Mouse (Mus musculus): ENCODE results near the gene Lrrc18. TPM values are rescaled to one million over a fixed set of nuclear protein-coding genes. Genes with fewer than 3 reads are reported as not detected.
A peak's percentile ranks its signal among the peaks of the same experiment; 100 is the strongest.

Gene Lrrc18
- polyA plus RNA-seq (2015; fragmentation: Nextera tagmentation; extraction: Ambion mirVana): 0.37 and 0.41 TPM in 2 replicates

DNA sequence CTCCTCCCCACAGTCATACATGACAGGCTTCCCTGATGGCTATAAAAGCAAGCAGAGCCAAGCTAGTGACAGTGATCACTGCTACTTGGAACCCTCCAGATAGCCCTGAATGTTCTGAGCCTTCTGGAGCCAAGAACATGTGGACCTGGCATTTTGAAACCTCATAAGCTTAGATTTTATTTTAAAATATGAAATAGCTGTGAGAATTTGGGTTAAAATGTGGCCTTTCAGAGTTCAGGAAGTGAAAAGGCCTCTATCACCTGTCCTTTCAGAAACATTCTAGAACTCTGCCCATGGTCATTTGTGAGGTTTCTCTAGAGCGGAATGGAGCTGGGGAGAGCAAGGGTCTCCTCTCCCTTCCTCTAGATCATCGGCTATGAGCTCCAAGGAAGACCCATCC, at the start of gene Lrrc18:
TSS of gene Lrrc18 (plus strand) at position 301 of the 400 bp plus-strand sequence.
- H3K4me2 ChIP-seq (replicated peaks): no peak within 1 kb of the TSS
- no peak within 1 kb of the TSS for H3K4me3 ChIP-seq
- H3K36me3 ChIP-seq: no peaks in the 10 kb centered on the region
- WGBS: 90% methylated on average over 2 of the region's 2 CpGs
- peaks cover 13% of the 10 kb centered on the region for H3K4me1 ChIP-seq
- no peak within 1 kb of the TSS for H3K27ac ChIP-seq
- no peaks in the 10 kb centered on the region for H3K9me3 ChIP-seq
- H3K27me3 ChIP-seq: 0 out of 2 replicates have a peak, but pooled peaks cover 8% of the 10 kb centered on the region
- ATAC-seq (ENCODE audit: low FRiP score, low read depth): no peak
- H3K9ac ChIP-seq: no peak within 1 kb of the TSS

DNA sequence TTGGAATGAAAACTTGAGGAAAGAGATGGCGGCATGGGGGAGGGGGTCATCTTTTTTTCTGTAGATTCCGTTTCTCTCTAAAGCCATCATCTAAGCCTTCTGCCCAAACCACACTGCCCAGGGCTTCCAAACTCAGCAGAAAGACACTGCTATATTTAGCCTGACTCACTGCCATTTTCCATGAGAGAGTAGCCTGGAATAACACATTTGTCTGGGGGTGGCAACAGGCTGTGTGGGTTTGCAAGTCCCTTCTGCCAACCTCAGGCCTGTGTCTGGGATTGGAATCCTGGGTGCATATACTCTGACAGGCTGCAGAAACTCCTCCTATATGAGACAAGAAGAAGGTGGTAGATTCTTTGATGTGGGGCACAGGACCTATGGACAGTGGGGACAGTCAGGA, 43.7 kb upstream of the Lrrc18 start:
- H3K9me3 ChIP-seq: no peaks in the 10 kb centered on the region
- ATAC-seq (ENCODE audit: low FRiP score, low read depth): no peak
- no peak overlapping the region for H3K9ac ChIP-seq
- H3K4me1 ChIP-seq: peaks cover 14% of the 10 kb centered on the region
- no peak overlapping the region for H3K4me2 ChIP-seq (replicated peaks)
- H3K27ac ChIP-seq: no peak overlapping the region
- 90% methylated on average over 2 of the region's 2 CpGs for WGBS
- H3K36me3 ChIP-seq: no peaks in the 10 kb centered on the region
- 0 out of 2 replicates have a peak, but pooled peaks cover 9% of the 10 kb centered on the region for H3K27me3 ChIP-seq
- no peak overlapping the region for H3K4me3 ChIP-seq

DNA sequence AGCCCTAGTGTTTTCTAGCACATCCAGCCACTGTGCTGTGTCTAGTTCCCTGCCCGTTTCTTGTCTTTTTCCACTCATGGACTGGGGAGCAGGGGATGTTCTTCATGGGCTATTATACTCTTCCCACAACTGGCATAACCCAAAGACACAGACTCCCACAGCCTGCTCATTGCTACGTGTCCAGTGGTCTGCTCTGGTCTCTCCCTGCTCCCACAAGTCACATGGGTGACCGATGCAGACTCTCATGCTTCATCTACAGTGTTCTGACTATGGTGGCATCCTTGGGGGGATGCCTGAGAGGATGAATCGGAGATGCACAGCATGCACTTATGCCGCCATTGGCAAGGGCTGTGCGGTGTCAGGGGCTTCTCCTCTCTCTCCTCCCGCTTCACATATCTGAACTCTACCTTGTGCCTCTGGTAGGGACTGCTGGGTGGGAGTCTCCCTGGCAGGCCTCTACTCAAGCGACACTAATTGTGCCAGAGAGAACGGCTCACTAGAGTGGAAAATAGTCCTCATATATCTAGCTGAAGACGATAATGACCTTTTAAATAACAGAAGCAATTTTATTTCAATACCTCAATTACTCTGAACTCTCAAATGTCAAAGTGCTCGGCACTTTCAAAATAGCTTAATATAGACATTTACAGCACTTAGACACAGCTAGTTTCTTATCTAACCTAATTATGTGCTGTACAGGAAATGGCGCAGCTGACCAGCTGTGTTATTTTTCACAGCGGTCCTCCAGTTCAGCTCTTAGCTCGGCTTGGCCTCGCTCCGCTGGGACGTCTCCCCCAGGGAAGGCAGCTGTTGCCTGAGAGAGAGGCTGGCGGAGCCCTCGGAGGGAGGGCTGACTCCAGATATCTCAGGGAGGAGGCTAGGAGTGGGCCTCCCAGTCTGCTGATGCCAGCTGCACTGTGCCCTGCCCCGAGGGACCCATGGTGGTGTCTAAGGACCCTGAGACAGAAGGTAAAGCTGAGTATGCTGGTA, 40.6 kb upstream of the Lrrc18 start:
- H3K4me3 ChIP-seq: no peak overlapping the region
- WGBS: 41% methylated on average over 20 of the region's 20 CpGs
- H3K36me3 ChIP-seq: no peaks in the 10 kb centered on the region
- no peak overlapping the region for H3K9ac ChIP-seq
- H3K9me3 ChIP-seq: no peaks in the 10 kb centered on the region
- H3K27me3 ChIP-seq: 0 out of 2 replicates have a peak, but pooled peaks cover 2% of the 10 kb centered on the region
- peaks cover 14% of the 10 kb centered on the region for H3K4me1 ChIP-seq
- H3K27ac ChIP-seq: no peak overlapping the region
- ATAC-seq (ENCODE audit: low FRiP score, low read depth): peak; percentile 64
- peak overlapping the region; percentile 34 for H3K4me2 ChIP-seq (replicated peaks)

- no peak for ATAC-seq (ENCODE audit: low FRiP score, low read depth)
Measured at GRCm38 (mm10) chr14:32956486-32956885, 34.7 kb upstream of the Lrrc18 start.

DNA sequence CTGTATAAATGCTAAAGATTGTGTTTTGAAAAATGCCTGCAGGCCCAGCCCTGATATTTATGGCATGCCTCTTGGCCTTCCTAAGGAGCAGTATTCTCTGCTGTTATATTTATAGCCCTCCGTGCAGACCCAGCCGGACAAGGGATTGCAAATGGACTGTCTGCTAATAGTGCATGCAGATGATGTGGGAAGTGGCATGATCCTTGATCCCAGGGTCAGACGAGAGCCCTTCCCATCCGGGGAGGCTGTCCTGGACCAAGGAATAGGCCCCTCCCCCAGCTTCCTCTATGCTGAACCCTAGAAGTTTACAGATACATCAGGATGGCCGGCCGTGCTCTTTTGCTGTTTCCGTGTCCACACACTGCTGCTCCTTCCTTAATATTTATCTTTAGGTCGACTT, 32.5 kb upstream of the Lrrc18 start:
- H3K27ac ChIP-seq: no peak overlapping the region
- ATAC-seq (ENCODE audit: low FRiP score, low read depth): no peak
- H3K9ac ChIP-seq: no peak overlapping the region
- 0 out of 2 replicates have a peak, but pooled peaks cover 3% of the 10 kb centered on the region for H3K27me3 ChIP-seq
- no peak overlapping the region for H3K4me2 ChIP-seq (replicated peaks)
- no peaks in the 10 kb centered on the region for H3K9me3 ChIP-seq
- H3K4me3 ChIP-seq: no peak overlapping the region
- H3K36me3 ChIP-seq: no peaks in the 10 kb centered on the region
- H3K4me1 ChIP-seq: no peaks in the 10 kb centered on the region; the same call in 1 of the 2 replicates
- 49% methylated on average over 8 of the region's 8 CpGs for WGBS

More at GRCm38 (mm10) chr14:32956486-32956885, 34.7 kb upstream of the Lrrc18 start:
- 78% methylated on average over 8 of the region's 8 CpGs for WGBS
- Histone ChIP-seq H3K9ac (no peak overlapping the region), H3K4me3 (no peak overlapping the region), H3K4me2 (replicated peaks) (no peak overlapping the region), H3K9me3 (no peaks in the 10 kb centered on the region), H3K36me3 (no peaks in the 10 kb centered on the region), H3K4me1 (peaks cover 2% of the 10 kb centered on the region), H3K27me3 (no peaks in the 10 kb centered on the region), H3K27ac (no peak overlapping the region)

DNA sequence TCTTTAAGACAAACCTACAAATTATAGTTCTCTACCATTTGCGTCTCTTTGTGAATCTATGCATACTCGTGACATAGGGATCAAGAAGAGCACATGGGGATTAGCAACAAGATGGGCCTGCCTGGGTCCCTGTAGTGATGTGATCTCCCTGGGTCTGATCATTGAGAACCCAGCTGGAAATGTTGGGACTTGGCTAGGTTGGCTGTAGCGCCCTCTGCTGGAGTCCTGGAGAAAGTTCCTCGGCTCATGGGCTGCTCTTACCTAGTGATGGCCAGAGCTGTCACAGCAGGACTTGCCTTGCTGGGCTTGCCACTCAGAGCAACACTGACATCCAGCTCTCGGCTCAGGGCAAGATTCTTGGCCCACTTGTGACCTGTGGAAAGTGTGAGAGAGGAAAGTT, 30.7 kb upstream of the Lrrc18 start:
- WGBS: 40% methylated on average over 5 of the region's 5 CpGs
- Histone ChIP-seq H3K9ac (no peak overlapping the region), H3K4me1 (no peaks in the 10 kb centered on the region; the same call in 1 of the 2 replicates), H3K27ac (no peak overlapping the region), H3K36me3 (no peaks in the 10 kb centered on the region), H3K4me3 (no peak overlapping the region), H3K27me3 (0 out of 2 replicates have a peak, but pooled peaks cover 3% of the 10 kb centered on the region), H3K4me2 (replicated peaks) (no peak overlapping the region), H3K9me3 (no peaks in the 10 kb centered on the region)
- ATAC-seq (ENCODE audit: low FRiP score, low read depth): peak; percentile 17; the same call in 1 of the 2 replicates

DNA sequence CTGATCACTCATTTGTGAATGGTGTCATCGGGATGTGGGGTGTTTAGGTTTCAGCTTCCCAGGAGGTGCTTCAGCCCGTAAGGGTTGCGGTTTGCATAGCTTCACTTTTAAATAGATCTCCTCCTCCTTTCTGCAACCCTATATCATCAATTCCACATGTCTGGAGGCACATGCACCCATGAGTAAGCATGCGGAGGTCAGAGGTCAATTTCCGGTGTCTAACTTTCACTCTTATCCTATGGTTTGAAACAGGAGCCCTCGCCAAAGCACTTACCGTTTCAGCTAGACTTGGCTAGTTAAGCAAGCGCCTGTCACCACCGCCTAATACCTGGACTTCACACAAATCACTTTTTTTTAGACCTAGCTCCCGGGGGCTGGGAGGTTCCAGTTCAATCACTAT, 26.4 kb upstream of the Lrrc18 start:
- Histone ChIP-seq H3K36me3 (no peaks in the 10 kb centered on the region), H3K4me1 (no peaks in the 10 kb centered on the region), H3K27ac (no peak overlapping the region), H3K27me3 (0 out of 2 replicates have a peak, but pooled peaks cover 3% of the 10 kb centered on the region), H3K4me3 (no peak overlapping the region), H3K4me2 (replicated peaks) (no peak overlapping the region), H3K9ac (no peak overlapping the region), H3K9me3 (no peaks in the 10 kb centered on the region)
- WGBS: 59% methylated on average over 10 of the region's 10 CpGs
- ATAC-seq (ENCODE audit: low FRiP score, low read depth): no peak

GRCm38 (mm10) chr14:32970700-32971099, 20.5 kb upstream of the Lrrc18 start:
- Histone ChIP-seq H3K4me1 (no peaks in the 10 kb centered on the region), H3K27ac (no peak overlapping the region), H3K4me3 (no peak overlapping the region), H3K4me2 (replicated peaks) (no peak overlapping the region), H3K9ac (no peak overlapping the region), H3K9me3 (no peaks in the 10 kb centered on the region), H3K36me3 (no peaks in the 10 kb centered on the region), H3K27me3 (0 out of 2 replicates have a peak, but pooled peaks cover 3% of the 10 kb centered on the region)
- 74% methylated on average over 9 of the region's 9 CpGs for WGBS
- ATAC-seq (ENCODE audit: low FRiP score, low read depth): no peak

DNA sequence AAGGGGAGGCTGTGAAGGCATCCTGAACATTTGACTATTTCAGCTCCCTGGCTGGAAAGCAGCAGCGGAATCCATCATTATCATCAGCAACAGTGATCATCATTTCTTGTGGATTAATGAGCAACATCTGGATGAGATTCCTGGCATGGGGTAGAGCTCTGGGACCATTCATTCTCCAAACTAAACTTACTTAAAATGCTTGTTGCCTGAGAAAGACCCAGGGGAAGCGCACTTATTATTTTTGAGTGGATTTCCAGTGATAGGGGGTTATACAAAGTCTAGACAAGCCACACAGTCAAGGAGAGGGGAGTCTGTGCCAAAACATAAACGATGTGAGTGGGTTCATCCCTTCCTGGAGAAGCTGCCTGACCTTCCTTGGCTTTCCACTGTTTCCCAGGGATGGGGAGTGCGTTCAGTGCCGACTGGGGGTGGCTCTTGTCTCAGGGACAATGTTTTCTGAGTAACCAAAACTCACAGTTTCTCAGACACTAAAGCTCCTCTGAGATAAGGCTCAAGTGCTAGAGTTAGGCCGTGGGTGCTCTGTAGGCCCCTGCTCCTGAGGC, 6.9 kb upstream of the Lrrc18 start:
- H3K4me3 ChIP-seq: no peak overlapping the region
- H3K9me3 ChIP-seq: no peaks in the 10 kb centered on the region
- no peak overlapping the region for H3K4me2 ChIP-seq (replicated peaks)
- no peaks in the 10 kb centered on the region for H3K36me3 ChIP-seq
- WGBS: 63% methylated on average over 6 of the region's 6 CpGs
- no peak overlapping the region for H3K27ac ChIP-seq
- H3K4me1 ChIP-seq: 0 out of 2 replicates have a peak, but pooled peaks cover 3% of the 10 kb centered on the region
- H3K27me3 ChIP-seq: 0 out of 2 replicates have a peak, but pooled peaks cover 4% of the 10 kb centered on the region
- H3K9ac ChIP-seq: no peak overlapping the region
- peak; percentile 72 for ATAC-seq (ENCODE audit: low FRiP score, low read depth)

- Histone ChIP-seq H3K27ac (no peak overlapping the region), H3K36me3 (no peaks in the 10 kb centered on the region), H3K4me3 (no peak overlapping the region), H3K9me3 (no peaks in the 10 kb centered on the region), H3K4me1 (0 out of 2 replicates have a peak, but pooled peaks cover 3% of the 10 kb centered on the region), H3K27me3 (0 out of 2 replicates have a peak, but pooled peaks cover 8% of the 10 kb centered on the region), H3K9ac (no peak overlapping the region), H3K4me2 (replicated peaks) (no peak overlapping the region)
- WGBS: 9% methylated on average over 4 of the region's 4 CpGs
- ATAC-seq (ENCODE audit: low FRiP score, low read depth): no peak
Measured at GRCm38 (mm10) chr14:32986659-32987058, 4.5 kb upstream of the Lrrc18 start.

- peak; percentile 58 for ATAC-seq (ENCODE audit: low FRiP score, low read depth)
- no peaks in the 10 kb centered on the region for H3K9me3 ChIP-seq
- peaks cover 20% of the 10 kb centered on the region for H3K4me1 ChIP-seq
- no peaks in the 10 kb centered on the region for H3K36me3 ChIP-seq
- H3K9ac ChIP-seq: peak overlapping the region; percentile 31; the same call in 1 of the 2 replicates
- peak overlapping the region; percentile 53 for H3K4me2 ChIP-seq (replicated peaks)
- H3K27ac ChIP-seq: no peak overlapping the region; the same call in 1 of the 2 replicates
- H3K27me3 ChIP-seq: no peaks in the 10 kb centered on the region
- WGBS: 2% methylated on average over 10 of the region's 10 CpGs
- peak overlapping the region; percentile 17; the same call in 1 of the 2 replicates for H3K4me3 ChIP-seq
Measured at GRCm38 (mm10) chr14:32994954-32995636, 3.9 kb downstream of the Lrrc18 start.
